Mouse (Mus musculus) forebrain, embryonic 11.5 days (tissue): ENCODE results near the gene Dlgap4. TPM values are rescaled to one million over a fixed set of nuclear protein-coding genes. Genes with fewer than 3 reads are reported as not detected.

Source experiments
- ATAC-seq: fragments of 200-750 bp; cut with Nextera tagmentation; replicated peaks from 2 replicates; pipeline ENCODE4 v1.8.0; 2017; ENCODE audit warnings: moderate TSS enrichment; ENCODE audit not compliant: low FRiP score
- DNase-seq: peaks from one replicate; pipeline ENCODE4 v3.0.0-alpha.2; 2017; ENCODE audit warnings: low spot score
- H3K27ac ChIP-seq: fragments of 300-500 bp; sonication (generic); 2 replicates; pipeline ENCODE4 v1.5.1; 2014; ENCODE audit warnings: low read depth, low read length
- H3K27me3 ChIP-seq: fragments of 300-500 bp; sonication (generic); 2 replicates; pipeline ENCODE4 v1.6.1; 2014; ENCODE audit warnings: mild to moderate bottlenecking, low read length, mixed read lengths; ENCODE audit not compliant: control insufficient read depth, insufficient read depth
- H3K36me3 ChIP-seq: fragments of 300-500 bp; sonication (generic); 2 replicates; pipeline ENCODE4 v1.6.1; 2014; ENCODE audit warnings: mild to moderate bottlenecking, low read length, moderate library complexity, mixed read lengths; ENCODE audit not compliant: control insufficient read depth, insufficient read depth
- H3K4me1 ChIP-seq: fragments of 300-500 bp; sonication (generic); replicated peaks from 2 replicates; pipeline ENCODE4 v1.6.1; 2014; ENCODE audit warnings: low read length, mixed read lengths; ENCODE audit not compliant: control insufficient read depth, insufficient read depth
- H3K4me2 ChIP-seq: fragments of 300-500 bp; sonication (generic); 2 replicates; pipeline ENCODE4 v1.6.1; 2014; ENCODE audit warnings: low read depth, mild to moderate bottlenecking, low read length, moderate library complexity, mixed read lengths; ENCODE audit not compliant: severe bottlenecking
- H3K4me3 ChIP-seq: fragments of 300-500 bp; sonication (generic); 2 replicates; pipeline ENCODE4 v1.5.1; 2014; ENCODE audit warnings: low read depth, low read length
- H3K9ac ChIP-seq: fragments of 300-500 bp; sonication (generic); 2 replicates; pipeline ENCODE4 v1.6.1; 2014; ENCODE audit warnings: low read length
- H3K9me3 ChIP-seq: fragments of 300-500 bp; sonication (generic); 2 replicates; pipeline ENCODE4 v1.6.1; 2016; ENCODE audit warnings: low read length, mixed read lengths; ENCODE audit not compliant: control insufficient read depth
- WGBS: fragments of 180-500 bp; shearing (Covaris S2); extraction: QIAGEN DNeasy Blood & Tissue Kit; methylation state at CpG from one replicate; pipeline ENCODE4 v1.1.7; 2014; 5-methylcytosine and 5-hydroxymethylcytosine counted together
- polyA plus RNA-seq: library from polyadenylated mRNA; unstranded; fragments of >200 nt; fragmentation: Nextera tagmentation; extraction: Ambion mirVana; gene quantifications from 2 replicates; pipeline ENCODE4 v1.2.1, GENCODE M21; 2014

The Dlgap4 gene
- polyA plus RNA-seq, 1 experiment from 2014 or later = 140 TPM

DNA sequence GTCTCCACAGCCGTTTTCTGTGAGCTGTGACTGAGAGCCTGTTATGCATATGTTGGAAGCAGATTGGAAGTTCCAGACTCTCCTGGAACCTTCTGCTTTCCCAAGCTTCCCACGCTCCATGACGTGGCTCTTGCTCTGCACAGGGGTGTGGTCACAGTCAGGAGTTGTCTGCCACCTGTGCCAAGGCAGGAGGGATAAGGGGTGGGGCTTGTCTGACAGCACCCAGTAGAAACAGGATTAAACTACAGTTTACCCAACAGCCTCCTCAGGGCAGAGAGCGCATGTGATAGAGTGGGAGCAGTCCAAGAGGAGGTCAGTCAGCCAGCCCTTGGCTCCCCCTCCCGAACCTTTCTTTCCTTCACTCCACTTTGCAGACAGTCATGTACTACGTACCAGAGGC, 118.6 kb downstream of the Dlgap4 start:
- no peaks in the 10 kb centered on the region for H3K36me3 ChIP-seq
- no peak for ATAC-seq
- H3K27ac ChIP-seq = no peak overlapping the region

DNA sequence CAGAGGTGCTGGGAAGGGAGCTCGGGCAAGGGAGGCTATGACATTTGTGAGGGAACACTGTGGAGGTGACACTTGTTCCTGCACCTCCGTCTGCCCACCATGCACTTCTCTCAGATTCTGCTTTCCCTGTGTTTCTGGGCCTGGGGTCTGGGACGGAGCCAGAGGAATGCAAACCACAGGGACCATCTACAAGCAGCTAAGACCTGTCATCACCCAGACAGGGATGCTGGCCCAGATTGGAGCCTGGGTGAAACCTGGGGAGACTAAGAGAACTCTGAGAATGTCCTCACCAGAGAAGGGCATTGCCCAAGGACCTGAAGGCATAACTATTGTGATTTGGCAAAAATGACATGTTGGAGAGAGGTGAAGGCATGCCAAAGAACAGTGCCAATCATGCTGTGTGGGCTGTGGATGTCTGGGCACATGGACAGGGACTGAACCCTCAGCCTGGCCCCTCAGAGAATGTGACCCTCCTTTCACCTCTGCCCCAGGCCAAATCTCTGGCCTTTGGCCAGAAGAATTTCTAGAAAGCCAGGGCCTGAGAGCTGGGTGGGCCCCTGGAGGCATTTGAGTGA, 122.3 kb downstream of the Dlgap4 start:
- no peaks in the 10 kb centered on the region for H3K27me3 ChIP-seq
- 0 out of 2 replicates have a peak, but pooled peaks cover 4% of the 10 kb centered on the region for H3K4me1 ChIP-seq
- DNase-seq (no peak), ATAC-seq (no peak)
- 87% methylated on average over 3 of the region's 3 CpGs for WGBS
- no peaks in the 10 kb centered on the region for H3K9me3 ChIP-seq
- no peak overlapping the region for H3K27ac ChIP-seq
- H3K9ac ChIP-seq = no peak overlapping the region
- H3K4me3 ChIP-seq = no peak overlapping the region
- H3K4me2 ChIP-seq = no peak overlapping the region
- H3K36me3 ChIP-seq = no peaks in the 10 kb centered on the region

More for the DNA sequence above, 118.6 kb downstream of the Dlgap4 start:
- 82% methylated on average over 6 of the region's 6 CpGs for whole genome bisulfite sequencing
- no peak overlapping the region for H3K4me2 ChIP-seq
- no peaks in the 10 kb centered on the region for H3K27me3 ChIP-seq
- no peaks in the 10 kb centered on the region for H3K9me3 ChIP-seq
- H3K9ac ChIP-seq = no peak overlapping the region
- DNase-seq = no peak
- 0 out of 2 replicates have a peak, but pooled peaks cover 5% of the 10 kb centered on the region for H3K4me1 ChIP-seq
- H3K4me3 ChIP-seq = no peak overlapping the region

- ATAC-seq (no peak), DNase-seq (no peak)
- Histone ChIP-seq H3K4me3 (no peak overlapping the region), H3K27ac (no peak overlapping the region), H3K9me3 (no peaks in the 10 kb centered on the region), H3K36me3 (no peaks in the 10 kb centered on the region), H3K9ac (no peak overlapping the region), H3K4me2 (no peak overlapping the region), H3K27me3 (no peaks in the 10 kb centered on the region), H3K4me1 (0 out of 2 replicates have a peak, but pooled peaks cover 4% of the 10 kb centered on the region)
- 66% methylated on average over 7 of the region's 7 CpGs for WGBS
Measured at GRCm38 (mm10) chr2:156736846-156737245, 123.3 kb downstream of the Dlgap4 start.

DNA sequence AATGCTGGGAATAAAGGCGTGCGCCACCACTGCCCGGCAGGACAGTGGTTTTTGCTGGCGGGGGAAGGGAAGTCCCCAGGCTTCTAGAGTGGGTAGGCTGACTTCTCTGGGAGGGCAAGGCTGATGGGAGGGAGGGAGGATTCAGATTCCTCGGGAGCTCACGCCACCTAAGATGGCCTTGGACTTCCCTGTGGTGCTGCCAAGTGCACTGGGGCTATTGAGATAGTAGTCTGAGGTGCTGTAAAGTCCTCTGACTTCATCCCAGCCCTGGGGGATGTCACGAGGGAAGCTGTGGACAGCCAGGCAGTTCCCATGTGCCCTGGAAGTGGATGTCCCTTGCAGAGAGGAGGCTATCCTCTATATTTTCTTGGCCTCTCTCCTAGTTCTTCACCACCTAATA, 124.5 kb downstream of the Dlgap4 start:
- DNase-seq (no peak), ATAC-seq (no peak)
- Histone ChIP-seq H3K4me2 (no peak overlapping the region), H3K27ac (no peak overlapping the region), H3K4me1 (0 out of 2 replicates have a peak, but pooled peaks cover 4% of the 10 kb centered on the region), H3K27me3 (no peaks in the 10 kb centered on the region), H3K9ac (no peak overlapping the region), H3K9me3 (no peaks in the 10 kb centered on the region), H3K36me3 (no peaks in the 10 kb centered on the region), H3K4me3 (no peak overlapping the region)
- WGBS = 80% methylated on average over 7 of the region's 7 CpGs

GRCm38 (mm10) chr2:156741265-156741664, 127.8 kb downstream of the Dlgap4 start:
- H3K9me3 ChIP-seq = no peaks in the 10 kb centered on the region
- H3K27ac ChIP-seq = no peak overlapping the region
- H3K4me3 ChIP-seq = no peak overlapping the region
- H3K4me2 ChIP-seq = no peak overlapping the region
- H3K36me3 ChIP-seq = no peaks in the 10 kb centered on the region; the same call in 1 of the 2 replicates
- WGBS = 89% methylated on average over 9 of the region's 9 CpGs
- H3K4me1 ChIP-seq = peaks cover under 1% of the 10 kb centered on the region; the same call in 1 of the 2 replicates
- DNase-seq (no peak), ATAC-seq (no peak)
- H3K9ac ChIP-seq = no peak overlapping the region
- H3K27me3 ChIP-seq = no peaks in the 10 kb centered on the region

DNA sequence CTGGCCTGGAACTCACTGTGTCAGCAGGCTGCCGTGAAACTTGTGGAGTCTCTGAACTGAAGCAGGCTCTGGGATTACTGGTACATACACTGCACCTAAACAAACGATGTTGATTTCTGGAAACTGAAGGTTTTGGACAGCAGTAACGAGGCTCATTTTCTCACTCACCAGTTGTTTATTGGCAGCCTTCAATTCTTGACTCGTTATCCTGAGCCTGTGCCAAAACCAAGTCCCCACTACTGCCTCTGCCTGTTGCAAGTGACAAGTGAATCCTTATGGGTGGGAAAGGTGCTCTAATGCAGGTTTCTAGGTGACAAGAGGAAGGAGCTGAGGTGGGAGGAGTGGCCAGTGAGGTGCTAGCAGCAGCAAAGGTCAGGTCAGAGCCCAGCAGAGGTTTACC, 128.5 kb downstream of the Dlgap4 start:
- Histone ChIP-seq H3K4me2 (no peak overlapping the region), H3K36me3 (peaks cover 2% of the 10 kb centered on the region; the same call in 1 of the 2 replicates), H3K4me1 (no peaks in the 10 kb centered on the region; the same call in 1 of the 2 replicates), H3K9me3 (no peaks in the 10 kb centered on the region), H3K9ac (no peak overlapping the region), H3K27me3 (no peaks in the 10 kb centered on the region), H3K4me3 (no peak overlapping the region), H3K27ac (no peak overlapping the region)
- ATAC-seq (no peak), DNase-seq (no peak)
- 59% methylated on average over 4 of the region's 4 CpGs for WGBS

- Histone ChIP-seq H3K27ac (no peak overlapping the region), H3K36me3 (peaks cover 2% of the 10 kb centered on the region; the same call in 1 of the 2 replicates), H3K27me3 (no peaks in the 10 kb centered on the region), H3K9ac (no peak overlapping the region), H3K9me3 (no peaks in the 10 kb centered on the region), H3K4me2 (no peak overlapping the region), H3K4me1 (no peaks in the 10 kb centered on the region; the same call in 1 of the 2 replicates), H3K4me3 (no peak overlapping the region)
- DNase-seq (no peak), ATAC-seq (no peak)
- WGBS = 75% methylated on average over 3 of the region's 3 CpGs
Measured at GRCm38 (mm10) chr2:156743248-156743647, 129.7 kb downstream of the Dlgap4 start.

GRCm38 (mm10) chr2:156744414-156744813, 130.9 kb downstream of the Dlgap4 start:
- no peak overlapping the region for H3K27ac ChIP-seq
- H3K9ac ChIP-seq = no peak overlapping the region
- no peak overlapping the region for H3K4me3 ChIP-seq
- no peak overlapping the region for H3K4me2 ChIP-seq
- no peak for ATAC-seq
- no peaks in the 10 kb centered on the region for H3K27me3 ChIP-seq
- 73% methylated on average over 5 of the region's 5 CpGs for WGBS
- H3K9me3 ChIP-seq = no peaks in the 10 kb centered on the region
- H3K4me1 ChIP-seq = no peaks in the 10 kb centered on the region; the same call in 1 of the 2 replicates
- DNase-seq = no peak
- peaks cover 2% of the 10 kb centered on the region; the same call in 1 of the 2 replicates for H3K36me3 ChIP-seq

GRCm38 (mm10) chr2:156747315-156747714, 133.8 kb downstream of the Dlgap4 start:
- 94% methylated on average over 3 of the region's 3 CpGs for WGBS

More at GRCm38 (mm10) chr2:156747315-156747714, 133.8 kb downstream of the Dlgap4 start:
- no peaks in the 10 kb centered on the region; the same call in 1 of the 2 replicates for H3K4me1 ChIP-seq
- no peak overlapping the region for H3K4me3 ChIP-seq
- DNase-seq (no peak), ATAC-seq (no peak)
- no peak overlapping the region for H3K9ac ChIP-seq
- peaks cover 3% of the 10 kb centered on the region; the same call in 1 of the 2 replicates for H3K36me3 ChIP-seq
- no peak overlapping the region for H3K27ac ChIP-seq
- H3K4me2 ChIP-seq = no peak overlapping the region
- no peaks in the 10 kb centered on the region for H3K27me3 ChIP-seq
- no peaks in the 10 kb centered on the region for H3K9me3 ChIP-seq
